Mouse (Mus musculus): Measurements from ENCODE around the gene Rgmb.

GRCm38 (mm10) chr17:15850544-15850943 lies 19.7 kb upstream of the Rgmb start:
- no peak for TF ChIP-seq GATA1 (IDR thresholded peaks at IDR 0.05; ENCODE audit: low read length)
- TF ChIP-seq TAL1 (IDR thresholded peaks at IDR 0.05; ENCODE audit: low read length), result no peak

All from erythroblast, embryonic 14.5 days (primary cell).